Mouse (Mus musculus) neutrophil, adult 59 days (primary cell): ENCODE measurements around the gene Gm45716. TPM values are rescaled to one million over a fixed set of nuclear protein-coding genes. Genes with fewer than 3 reads are reported as not detected.

Source experiments
- total RNA-seq, 2 experiments: library from RNA; stranded (reverse); gene quantifications; 1 replicate in 1 of 2; 2 replicates in 1 of 2; pipeline ENCODE4 v1.2.4; 2023

Gm45716 gene
- 1 to 10 TPM in 1 of 2 experiments, under 1 TPM in 1; 0.93 to 1.3 TPM for total RNA-seq

DNA sequence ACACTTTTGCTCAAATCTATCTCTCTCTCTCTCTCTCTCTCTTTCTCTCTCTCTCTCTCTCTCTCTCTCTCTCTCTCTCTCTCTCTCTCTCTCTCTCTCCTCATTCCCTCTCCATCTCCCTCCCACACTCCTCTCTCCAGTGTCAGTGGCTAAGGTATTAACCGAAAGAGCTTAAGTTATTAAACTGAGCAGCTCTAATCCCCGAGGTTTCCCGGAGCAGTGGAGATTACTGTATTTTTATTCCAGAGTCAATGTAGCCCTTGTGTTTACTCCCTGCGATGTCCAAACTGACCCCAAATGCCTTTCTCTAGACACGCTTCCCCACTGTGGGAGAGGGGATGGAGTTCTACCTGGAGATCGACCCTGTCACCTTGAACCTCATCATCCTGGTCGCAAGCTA is at the start of gene Gm45716:
Gene Gm45716, plus strand, starts transcription at position 243 of the 400 bp plus-strand sequence.

DNA sequence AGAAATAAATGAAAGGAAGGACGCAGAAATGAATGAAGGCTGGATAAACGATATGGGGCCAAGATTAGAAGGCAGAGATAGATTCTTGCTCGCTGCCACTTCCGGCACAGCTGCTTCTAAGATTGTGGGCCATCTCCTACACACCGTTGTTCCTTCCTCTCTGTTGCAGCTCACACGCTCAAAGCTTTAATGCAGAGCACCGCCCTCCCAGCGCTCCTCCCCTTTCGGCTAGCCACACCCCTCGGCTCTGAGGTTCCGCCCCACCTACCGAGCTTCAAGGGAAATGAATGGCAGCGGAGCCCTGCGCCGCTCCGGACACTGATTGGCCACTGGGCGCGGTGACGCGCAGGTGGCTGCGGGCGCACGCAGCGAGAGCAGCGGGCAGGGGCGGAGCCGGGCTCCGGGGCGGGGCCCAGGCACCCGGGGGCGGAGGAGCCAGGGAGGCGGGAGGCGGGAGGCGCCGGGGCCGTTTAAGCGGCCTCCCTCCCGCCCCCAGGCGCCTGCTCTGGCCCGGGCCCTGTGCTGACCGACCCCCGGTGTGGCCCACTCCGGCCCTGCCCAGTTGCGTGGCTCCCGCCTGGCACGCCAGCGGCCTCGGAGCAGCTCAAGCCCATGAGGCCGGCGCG is 61.7 kb downstream of the Gm45716 start, which contains the start of gene Mmd:
Gene Mmd, plus strand, starts transcription at position 432 of the 626 bp plus-strand sequence.

Other genes starting within 250 kb of the Gm45716 start
- gene Pctp, start 184.8 kb upstream of the Gm45716 start, total RNA-seq, result 10 to 100 TPM; 11.5 to 11.6 TPM
- gene Tmem100, start 157.3 kb upstream of the Gm45716 start, total RNA-seq, result not detected
- 1 to 10 TPM; 7.9 to 8.0 TPM for gene Mmd, start 61.8 kb downstream of the Gm45716 start, total RNA-seq
- gene Hlf, start 203.2 kb downstream of the Gm45716 start, total RNA-seq, result 1 to 10 TPM; 1.2 to 4.0 TPM